Mouse (Mus musculus) embryonic fibroblast, embryonic 13.5 days (primary cell): Measurements from ENCODE around the gene Ccdc187. TPM values are rescaled to one million over a fixed set of nuclear protein-coding genes. Genes with fewer than 3 reads are reported as not detected.

Experiments
- H3K27ac ChIP-seq: 2 replicates; pipeline ENCODE4 v1.5.1; 2012; ENCODE audit warnings: low read length, control low read depth, inconsistent platforms; ENCODE audit not compliant: insufficient read depth
- H3K4me1 ChIP-seq: 2 replicates; pipeline ENCODE4 v1.6.1; 2011; ENCODE audit warnings: low read length; ENCODE audit not compliant: control insufficient read depth, insufficient read depth
- H3K4me3 ChIP-seq: 2 replicates; pipeline ENCODE4 v1.5.1; 2011; ENCODE audit warnings: mild to moderate bottlenecking, control low read depth, low read length; ENCODE audit not compliant: insufficient read depth
- CTCF ChIP-seq: IDR thresholded peaks from 2 replicates; pipeline ENCODE4 v1.5.1; 2011; ENCODE audit warnings: mild to moderate bottlenecking, control low read depth, low read length, moderate library complexity, borderline replicate concordance; ENCODE audit not compliant: insufficient read depth
- POLR2A ChIP-seq: IDR thresholded peaks from 2 replicates; pipeline ENCODE4 v1.6.1; 2011; ENCODE audit warnings: low read depth, mild to moderate bottlenecking, control low read depth, low read length, moderate library complexity
- polyA plus RNA-seq: library from polyadenylated mRNA; stranded (reverse); fragments of >200 nt; gene quantifications from 2 replicates; pipeline ENCODE4 v1.2.4, GENCODE M21; 2011; ENCODE audit warnings: low read depth; ENCODE audit not compliant: missing spikeins, insufficient read length

The Ccdc187 gene
- polyA plus RNA-seq, 1 experiment, result not detected

GRCm38 (mm10) chr2:26247531-26247930 lies 46.8 kb downstream of the Ccdc187 start:
- Histone ChIP-seq H3K4me3 (no peak overlapping the region), H3K4me1 (no peaks in the 10 kb centered on the region), H3K27ac (no peak overlapping the region)
- TF ChIP-seq POLR2A (no peak), CTCF (no peak)

GRCm38 (mm10) chr2:26240841-26241240 lies 53.5 kb downstream of the Ccdc187 start:
- no peak for TF ChIP-seq CTCF
- TF ChIP-seq POLR2A, result no peak
- Histone ChIP-seq H3K4me1 (no peaks in the 10 kb centered on the region; the same call in 1 of the 2 replicates), H3K4me3 (no peak overlapping the region), H3K27ac (no peak overlapping the region)

- H3K27ac ChIP-seq, result no peak overlapping the region
- no peak overlapping the region for H3K4me3 ChIP-seq
- no peaks in the 10 kb centered on the region; the same call in 1 of the 2 replicates for H3K4me1 ChIP-seq
- no peak for TF ChIP-seq CTCF
- no peak for TF ChIP-seq POLR2A
These were observed 54.0 kb downstream of the Ccdc187 start for GRCm38 (mm10) chr2:26240330-26240729.

GRCm38 (mm10) chr2:26237290-26237782 lies 57.0 kb downstream of the Ccdc187 start, which contains the start of gene Qsox2:
TSS of gene Qsox2 (minus strand) at chr2:26237525.
- H3K4me3 ChIP-seq, result peak within 1 kb of the TSS; percentile 72
- no peak for TF ChIP-seq CTCF
- peak; percentile 60 for TF ChIP-seq POLR2A
- no peak within 1 kb of the TSS for H3K27ac ChIP-seq
- H3K4me1 ChIP-seq, result no peaks in the 10 kb centered on the region; the same call in 1 of the 2 replicates

GRCm38 (mm10) chr2:26236681-26237289 lies 57.6 kb downstream of the Ccdc187 start:
- no peak overlapping the region for H3K27ac ChIP-seq
- peaks cover 2% of the 10 kb centered on the region; the same call in 1 of the 2 replicates for H3K4me1 ChIP-seq
- H3K4me3 ChIP-seq, result peak overlapping the region; percentile 72
- no peak for TF ChIP-seq POLR2A
- no peak for TF ChIP-seq CTCF

GRCm38 (mm10) chr2:26234771-26235170 lies 59.6 kb downstream of the Ccdc187 start:
- Histone ChIP-seq H3K27ac (no peak overlapping the region), H3K4me3 (no peak overlapping the region), H3K4me1 (peaks cover 3% of the 10 kb centered on the region; the same call in 1 of the 2 replicates)
- TF ChIP-seq POLR2A (no peak), CTCF (no peak)

GRCm38 (mm10) chr2:26234253-26234652 lies 60.1 kb downstream of the Ccdc187 start:
- no peak overlapping the region for H3K4me3 ChIP-seq
- no peak for TF ChIP-seq POLR2A
- TF ChIP-seq CTCF, result no peak
- no peak overlapping the region for H3K27ac ChIP-seq
- peaks cover 3% of the 10 kb centered on the region; the same call in 1 of the 2 replicates for H3K4me1 ChIP-seq

- Histone ChIP-seq H3K27ac (no peak overlapping the region), H3K4me1 (peaks cover 3% of the 10 kb centered on the region; the same call in 1 of the 2 replicates), H3K4me3 (no peak overlapping the region)
- TF ChIP-seq POLR2A (no peak), CTCF (no peak)
These were observed 63.0 kb downstream of the Ccdc187 start for GRCm38 (mm10) chr2:26231366-26231765.

- peak overlapping the region; percentile 19; the same call in 1 of the 2 replicates for H3K27ac ChIP-seq
- TF ChIP-seq CTCF, result no peak
- TF ChIP-seq POLR2A, result no peak
- H3K4me1 ChIP-seq, result 0 out of 2 replicates have a peak, but pooled peaks cover 3% of the 10 kb centered on the region
- H3K4me3 ChIP-seq, result no peak overlapping the region
These were observed 64.1 kb downstream of the Ccdc187 start for GRCm38 (mm10) chr2:26230253-26230652.

GRCm38 (mm10) chr2:26227788-26228187 lies 66.6 kb downstream of the Ccdc187 start:
- TF ChIP-seq POLR2A (no peak), CTCF (peak; percentile 33; the same call in 1 of the 2 replicates)
- Histone ChIP-seq H3K4me3 (no peak overlapping the region), H3K27ac (no peak overlapping the region), H3K4me1 (0 out of 2 replicates have a peak, but pooled peaks cover 3% of the 10 kb centered on the region)
